Mouse (Mus musculus) spleen, adult 12 weeks (tissue): ENCODE data around the gene Gm35134.
"Not testable (repeated sequence)": the region's sequence is repeated elsewhere in the genome, so short reads cannot be mapped to it uniquely, and the experiment has no call there.

Experiments
- DNase-seq: peaks from one replicate; pipeline ENCODE4 v3.0.0; 2022; ENCODE audit warnings: low spot score

The Gm35134 gene

DNA sequence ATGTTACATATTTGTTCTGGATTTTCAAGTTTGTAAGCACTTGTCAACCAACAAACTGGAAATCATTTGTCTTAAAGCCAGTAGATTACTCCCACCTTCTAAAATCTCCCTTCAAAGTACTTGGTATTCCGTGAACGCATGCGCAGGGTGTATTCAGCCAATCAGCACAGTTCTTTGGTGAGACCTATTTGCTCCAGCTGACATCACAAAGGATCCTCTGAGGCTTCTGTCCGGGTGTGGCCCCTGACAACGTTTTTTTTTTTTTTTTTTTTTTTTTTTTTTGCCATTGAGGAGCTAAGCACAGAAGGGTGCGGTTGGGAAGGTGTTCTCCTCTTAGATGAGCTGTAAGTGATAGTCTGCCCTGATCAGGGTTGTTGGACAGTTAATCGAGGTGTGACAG is at the start of gene Gm35134:
TSS of gene Gm35134 (plus strand) at position 301 of the 400 bp plus-strand sequence.
- DNase-seq: not testable (repeated sequence)
